Comparison of ENCODE assay signal across 12 mouse cellular contexts in genomic region chr12:109510247-109510646, GRCm38 (mm10). TPM values are rescaled to one million over a fixed set of nuclear protein-coding genes. Genes with fewer than 3 reads are reported as not detected.
DNase-seq lines count a peak whose midpoint lies in the region; ATAC-seq and TF ChIP-seq lines count a peak whose summit lies in the region.
"Had no signal": no experiment of that assay in that cellular context is flagged by ENCODE, and none has a peak within 500 bp of the region (broad histone marks: within the 10 kb centered on the region; RNA-seq: fewer than 3 reads in every experiment).

No protein-coding gene starts in this region.

- H3K9me3 ChIP-seq in intestine, embryonic 14.5 days (ENCODE audit: control insufficient read depth, low read length) = no peaks in the 10 kb centered on the region
- H3K9me3 ChIP-seq in intestine, postnatal 0 days (ENCODE audit: control insufficient read depth) = no peaks in the 10 kb centered on the region
- H3K9me3 ChIP-seq in stomach, embryonic 14.5 days (ENCODE audit: control insufficient read depth, low read depth, low read length) = no peaks in the 10 kb centered on the region
- H3K9me3 ChIP-seq in stomach, postnatal 0 days (ENCODE audit: control insufficient read depth, low read length) = no peaks in the 10 kb centered on the region
- no peaks in the 10 kb centered on the region for H3K9me3 ChIP-seq in liver, embryonic 11.5 days (ENCODE audit: control insufficient read depth, low read length)
- H3K9me3 ChIP-seq: limb, embryonic 15.5 days had no signal

- no peak for TF ChIP-seq CTCF in intestine, postnatal 0 days (IDR thresholded peaks at IDR 0.05; ENCODE audit: low read depth)
- no peak for TF ChIP-seq CTCF in stomach, postnatal 0 days (IDR thresholded peaks at IDR 0.05; ENCODE audit: low read depth)

- WGBS in intestine, embryonic 14.5 days = 45% methylated on average over 8 of the region's 8 CpGs
- 62% methylated on average over 8 of the region's 8 CpGs for WGBS in intestine, postnatal 0 days
- WGBS in stomach, embryonic 14.5 days = 45% methylated on average over 8 of the region's 8 CpGs
- 43% methylated on average over 8 of the region's 8 CpGs for WGBS in stomach, postnatal 0 days
- WGBS in liver, embryonic 11.5 days = 68% methylated on average over 8 of the region's 8 CpGs

- peaks cover 43% of the 10 kb centered on the region for H3K4me1 ChIP-seq in intestine, embryonic 14.5 days (replicated peaks; ENCODE audit: control insufficient read depth, insufficient read depth, low read length)
- H3K4me1 ChIP-seq in intestine, postnatal 0 days (replicated peaks; ENCODE audit: control insufficient read depth, insufficient read depth, low read length) = peaks cover 11% of the 10 kb centered on the region; the same call in 1 of the 2 replicates
- H3K4me1 ChIP-seq in stomach, embryonic 14.5 days (ENCODE audit: control insufficient read depth, insufficient read depth, low read length) = peaks cover 39% of the 10 kb centered on the region
- peaks cover 3% of the 10 kb centered on the region; the same call in 1 of the 2 replicates for H3K4me1 ChIP-seq in stomach, postnatal 0 days (replicated peaks; ENCODE audit: control insufficient read depth, insufficient read depth)
- peaks cover 37% of the 10 kb centered on the region for H3K4me1 ChIP-seq in liver, embryonic 11.5 days (replicated peaks; ENCODE audit: control insufficient read depth, insufficient read depth, low read length)

- ATAC-seq in intestine, embryonic 14.5 days (replicated peaks; ENCODE audit: low FRiP score, low TSS enrichment, low read depth) = no peak
- no peak for ATAC-seq in intestine, postnatal 0 days
- ATAC-seq in stomach, embryonic 14.5 days (ENCODE audit: insufficient number of reproducible peaks, insufficient read depth, low FRiP score, low read depth) = no peak
- ATAC-seq in stomach, postnatal 0 days (ENCODE audit: low FRiP score, low TSS enrichment) = no peak
- ATAC-seq in liver, embryonic 11.5 days (replicated peaks; ENCODE audit: low FRiP score) = no peak

- peak overlapping the region; percentile 5; the same call in 1 of the 2 replicates for H3K27ac ChIP-seq in intestine, embryonic 14.5 days (ENCODE audit: low read depth)
- no peak overlapping the region for H3K27ac ChIP-seq in intestine, postnatal 0 days (ENCODE audit: low read depth, low read length)
- peak overlapping the region; percentile 44 for H3K27ac ChIP-seq in stomach, embryonic 14.5 days (ENCODE audit: low read length)
- no peak overlapping the region for H3K27ac ChIP-seq in stomach, postnatal 0 days (replicated peaks)
- peak overlapping the region; percentile 9; the same call in 1 of the 2 replicates for H3K27ac ChIP-seq in liver, embryonic 11.5 days (ENCODE audit: low read depth, low read length)
- H3K27ac ChIP-seq: limb, embryonic 15.5 days had no signal

- no peak overlapping the region for H3K9ac ChIP-seq in intestine, embryonic 14.5 days (ENCODE audit: low read length)
- H3K9ac ChIP-seq in intestine, postnatal 0 days (ENCODE audit: low read depth, low read length) = no peak overlapping the region
- no peak overlapping the region for H3K9ac ChIP-seq in stomach, embryonic 14.5 days (replicated peaks; ENCODE audit: low read depth, low read length)
- no peak overlapping the region for H3K9ac ChIP-seq in stomach, postnatal 0 days (ENCODE audit: low read length)
- no peak overlapping the region for H3K9ac ChIP-seq in liver, embryonic 11.5 days (ENCODE audit: low read depth, low read length)
- H3K9ac ChIP-seq: limb, embryonic 15.5 days had no signal

- H3K4me2 ChIP-seq in intestine, embryonic 14.5 days (ENCODE audit: low read length) = no peak overlapping the region
- H3K4me2 ChIP-seq in intestine, postnatal 0 days (replicated peaks; ENCODE audit: low read depth) = no peak overlapping the region
- no peak overlapping the region for H3K4me2 ChIP-seq in stomach, embryonic 14.5 days (replicated peaks; ENCODE audit: low read depth, low read length)
- H3K4me2 ChIP-seq in stomach, postnatal 0 days (replicated peaks; ENCODE audit: low read depth) = no peak overlapping the region
- H3K4me2 ChIP-seq in liver, embryonic 11.5 days = no peak overlapping the region
- H3K4me2 ChIP-seq: limb, embryonic 15.5 days had no signal

- peak; percentile 56 for DNase-seq in intestine, embryonic 14.5 days (ENCODE audit: low spot score)
- DNase-seq in stomach, postnatal 0 days (ENCODE audit: low spot score) = no peak
- DNase-seq in liver, embryonic 11.5 days (ENCODE audit: low spot score) = no peak
- no peak for DNase-seq in urinary bladder, postnatal 25 days (ENCODE audit: low spot score)
- no peak for DNase-seq in kidney, adult 8-10 months
- DNase-seq: cerebellum, adult 8-10 months; gastrocnemius, postnatal 25 days; kidney, adult 11 months; right cerebral cortex, postnatal 25 days had no signal

- H3K36me3 ChIP-seq in intestine, embryonic 14.5 days (ENCODE audit: control insufficient read depth, insufficient read depth, low read length) = no peaks in the 10 kb centered on the region
- H3K36me3 ChIP-seq in intestine, postnatal 0 days (ENCODE audit: control insufficient read depth, insufficient read depth) = no peaks in the 10 kb centered on the region
- H3K36me3 ChIP-seq in stomach, embryonic 14.5 days (ENCODE audit: control insufficient read depth, insufficient read depth, low read length) = no peaks in the 10 kb centered on the region
- no peaks in the 10 kb centered on the region for H3K36me3 ChIP-seq in stomach, postnatal 0 days (ENCODE audit: control insufficient read depth, insufficient read depth, low read length)
- no peaks in the 10 kb centered on the region for H3K36me3 ChIP-seq in liver, embryonic 11.5 days (ENCODE audit: control insufficient read depth, insufficient read depth, low read length)
- H3K36me3 ChIP-seq: limb, embryonic 15.5 days had no signal

- H3K27me3 ChIP-seq in intestine, embryonic 14.5 days (replicated peaks; ENCODE audit: control insufficient read depth, insufficient read depth, low read length) = no peaks in the 10 kb centered on the region
- no peaks in the 10 kb centered on the region for H3K27me3 ChIP-seq in intestine, postnatal 0 days (replicated peaks; ENCODE audit: control insufficient read depth, insufficient read depth, low read length)
- H3K27me3 ChIP-seq in stomach, embryonic 14.5 days (ENCODE audit: control insufficient read depth, insufficient read depth, low read length) = no peaks in the 10 kb centered on the region
- no peaks in the 10 kb centered on the region for H3K27me3 ChIP-seq in stomach, postnatal 0 days (ENCODE audit: control insufficient read depth, insufficient read depth, low read length)
- H3K27me3 ChIP-seq in liver, embryonic 11.5 days (replicated peaks; ENCODE audit: control insufficient read depth, insufficient read depth, low read length) = no peaks in the 10 kb centered on the region

- no peak for TF ChIP-seq EP300 in stomach, postnatal 0 days (optimal IDR thresholded peaks at IDR 0.05)

- no peak overlapping the region for H3K4me3 ChIP-seq in intestine, embryonic 14.5 days (ENCODE audit: low read depth, low read length)
- no peak overlapping the region for H3K4me3 ChIP-seq in intestine, postnatal 0 days (ENCODE audit: low read depth, low read length)
- no peak overlapping the region for H3K4me3 ChIP-seq in stomach, embryonic 14.5 days (ENCODE audit: low read depth, low read length)
- H3K4me3 ChIP-seq in stomach, postnatal 0 days (ENCODE audit: low read depth, low read length) = no peak overlapping the region
- H3K4me3 ChIP-seq in liver, embryonic 11.5 days (ENCODE audit: low read depth, low read length) = no peak overlapping the region
- H3K4me3 ChIP-seq: limb, embryonic 15.5 days had no signal

RNA-seq across cellular contexts. Expression of gene Dlk1, which starts 57.6 kb away (rescaled TPM):
- 398 and 437 TPM in 2 replicates for polyA plus RNA-seq in intestine, embryonic 14.5 days (2014; fragmentation: Nextera tagmentation; extraction: Ambion mirVana)
- 73.6 and 78.6 TPM in 2 replicates for polyA plus RNA-seq in intestine, postnatal 0 days (2015; fragmentation: Nextera tagmentation; extraction: Ambion mirVana)
- polyA plus RNA-seq in stomach, embryonic 14.5 days (2014; fragmentation: Nextera tagmentation; extraction: Ambion mirVana) = 477 and 553 TPM in 2 replicates
- 183 and 187 TPM in 2 replicates for polyA plus RNA-seq in stomach, postnatal 0 days (2015; fragmentation: Nextera tagmentation; extraction: Ambion mirVana)
- polyA plus RNA-seq in liver, embryonic 11.5 days (2014; fragmentation: Nextera tagmentation; extraction: Ambion mirVana) = 744 and 770 TPM in 2 replicates

Comparison
In these comparisons a context has a peak if more than half of its experiments do, and no peak if none do; other contexts are left out.
1. H3K27ac ChIP-seq: peak in intestine, embryonic 14.5 days (single experiment), stomach, embryonic 14.5 days (single experiment) and liver, embryonic 11.5 days (single experiment); none in intestine, postnatal 0 days (single experiment) and stomach, postnatal 0 days (single experiment).